Mouse (Mus musculus): ENCODE results near the gene Man2b1.
"Not testable (repeated sequence)": the region's sequence is repeated elsewhere in the genome, so short reads cannot be mapped to it uniquely, and the experiment has no call there.

Gene Man2b1

GRCm38 (mm10) chr8:85119052-85119981 lies 36.2 kb downstream of the Man2b1 start:
- DNase-seq (ENCODE audit: extremely low spot score, low spot score), result peak; percentile 79

- not testable (repeated sequence) for DNase-seq (ENCODE audit: extremely low spot score, low spot score)
Measured at GRCm38 (mm10) chr8:85120251-85120650, 37.2 kb downstream of the Man2b1 start.

- no peak for DNase-seq (ENCODE audit: extremely low spot score, low spot score)
Measured at GRCm38 (mm10) chr8:85122995-85123394, 39.9 kb downstream of the Man2b1 start, which contains the start of gene Zfp791. Gene Zfp791 (minus strand): TSS chr8:85123095.

- DNase-seq (ENCODE audit: extremely low spot score, low spot score), result no peak
Measured at GRCm38 (mm10) chr8:85123691-85124090, 40.6 kb downstream of the Man2b1 start.

- no peak for DNase-seq (ENCODE audit: extremely low spot score, low spot score)
Measured at GRCm38 (mm10) chr8:85132335-85132734, 49.3 kb downstream of the Man2b1 start.

- not testable (repeated sequence) for DNase-seq (ENCODE audit: extremely low spot score, low spot score)
Measured at GRCm38 (mm10) chr8:85135690-85136089, 52.6 kb downstream of the Man2b1 start.

GRCm38 (mm10) chr8:85142516-85142915 lies 59.4 kb downstream of the Man2b1 start:
- DNase-seq (ENCODE audit: extremely low spot score, low spot score), result no peak
